Mouse (Mus musculus): ENCODE results near the gene Vmn1r73.

The Vmn1r73 gene

GRCm38 (mm10) chr7:11729966-11730365, at the start of gene Vmn1r73:
Gene Vmn1r73, plus strand, starts transcription at chr7:11730266.
- DNase-seq (ENCODE audit: low read depth, low spot score): no peak

Data from ZHBTc4 (cell line).